Mouse (Mus musculus): ENCODE measurements around the gene Fcna. TPM values are rescaled to one million over a fixed set of nuclear protein-coding genes. Genes with fewer than 3 reads are reported as not detected.

The Fcna gene
- polyA plus RNA-seq, 1 experiment, result 21.5 TPM

DNA sequence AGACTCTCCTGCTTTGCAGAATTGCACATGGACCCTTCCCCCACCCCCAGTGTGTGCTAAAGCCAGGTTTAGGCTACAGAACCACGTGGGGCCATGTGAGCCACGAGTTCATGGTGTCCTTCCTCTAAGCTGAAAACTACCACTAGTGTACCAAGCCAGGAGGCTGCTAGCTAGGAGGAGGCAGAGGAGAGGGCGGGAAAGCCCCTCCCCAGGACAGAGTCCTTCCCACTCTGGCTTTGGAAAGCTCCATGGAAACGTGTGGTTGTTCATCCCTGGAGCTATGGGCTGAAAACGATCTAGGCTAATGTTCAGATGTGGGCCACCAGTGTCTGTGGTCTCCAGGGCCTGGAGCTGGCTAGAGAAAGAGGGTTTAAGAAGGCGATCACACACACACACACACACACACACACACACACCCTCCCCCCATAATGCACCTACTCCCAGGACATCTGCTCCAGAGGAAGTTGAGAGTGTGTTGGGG is 47.2 kb downstream of the Fcna start:
- no peak for TF ChIP-seq CTCF (IDR thresholded peaks at IDR 0.05; ENCODE audit: low read depth, low read length)
- no peak for TF ChIP-seq POLR2A (IDR thresholded peaks at IDR 0.05; ENCODE audit: borderline replicate concordance, low read depth, low read length)
- no peak overlapping the region for H3K4me3 ChIP-seq (ENCODE audit: insufficient read depth, low read length)
- H3K4me1 ChIP-seq (ENCODE audit: control insufficient read depth, insufficient read depth, low read length), result peaks cover 24% of the 10 kb centered on the region
- no peak overlapping the region for H3K27ac ChIP-seq (ENCODE audit: insufficient read depth, low read depth, low read length)

DNA sequence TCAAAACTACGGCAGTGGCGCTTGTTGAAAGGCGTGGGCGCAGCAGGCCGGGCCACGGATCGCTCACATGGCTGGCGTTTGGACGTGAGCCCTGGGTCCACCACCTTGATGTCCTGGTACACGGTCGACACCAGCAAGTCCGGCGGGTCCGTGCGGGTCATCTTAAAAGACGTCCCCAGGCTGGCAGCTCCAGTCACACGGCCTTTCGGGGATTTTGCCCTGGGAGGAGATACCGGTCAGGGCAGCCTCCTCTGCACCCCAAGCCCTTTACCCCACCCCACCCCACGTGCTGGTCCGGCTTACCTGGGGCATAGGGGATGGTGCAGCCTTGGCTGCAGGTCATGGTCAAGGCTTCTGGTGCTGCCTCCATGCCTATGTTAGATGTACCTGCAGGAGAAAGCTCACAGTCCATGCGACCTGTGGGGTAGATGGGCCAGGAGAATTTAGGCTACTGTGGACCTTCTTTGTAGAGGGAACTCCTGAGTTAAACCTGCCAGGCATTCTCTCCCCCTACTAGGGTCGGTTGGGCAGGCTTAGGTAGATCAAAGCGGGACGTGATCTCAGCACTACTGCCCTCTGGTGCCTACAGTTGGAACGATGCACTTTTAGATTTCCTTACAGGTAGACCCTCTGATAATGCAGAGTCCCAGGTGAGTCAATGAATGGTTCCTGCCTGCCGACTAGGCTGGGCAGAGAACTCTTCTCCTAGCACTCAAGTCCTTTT is 47.9 kb downstream of the Fcna start:
- no peak for TF ChIP-seq POLR2A (IDR thresholded peaks at IDR 0.05; ENCODE audit: borderline replicate concordance, low read depth, low read length)
- TF ChIP-seq CTCF (IDR thresholded peaks at IDR 0.05; ENCODE audit: low read depth, low read length), result peak; percentile 56
- Histone ChIP-seq H3K4me3 (ENCODE audit: insufficient read depth, low read length) (no peak overlapping the region), H3K4me1 (ENCODE audit: control insufficient read depth, insufficient read depth, low read length) (peaks cover 28% of the 10 kb centered on the region), H3K27ac (ENCODE audit: insufficient read depth, low read depth, low read length) (no peak overlapping the region)

DNA sequence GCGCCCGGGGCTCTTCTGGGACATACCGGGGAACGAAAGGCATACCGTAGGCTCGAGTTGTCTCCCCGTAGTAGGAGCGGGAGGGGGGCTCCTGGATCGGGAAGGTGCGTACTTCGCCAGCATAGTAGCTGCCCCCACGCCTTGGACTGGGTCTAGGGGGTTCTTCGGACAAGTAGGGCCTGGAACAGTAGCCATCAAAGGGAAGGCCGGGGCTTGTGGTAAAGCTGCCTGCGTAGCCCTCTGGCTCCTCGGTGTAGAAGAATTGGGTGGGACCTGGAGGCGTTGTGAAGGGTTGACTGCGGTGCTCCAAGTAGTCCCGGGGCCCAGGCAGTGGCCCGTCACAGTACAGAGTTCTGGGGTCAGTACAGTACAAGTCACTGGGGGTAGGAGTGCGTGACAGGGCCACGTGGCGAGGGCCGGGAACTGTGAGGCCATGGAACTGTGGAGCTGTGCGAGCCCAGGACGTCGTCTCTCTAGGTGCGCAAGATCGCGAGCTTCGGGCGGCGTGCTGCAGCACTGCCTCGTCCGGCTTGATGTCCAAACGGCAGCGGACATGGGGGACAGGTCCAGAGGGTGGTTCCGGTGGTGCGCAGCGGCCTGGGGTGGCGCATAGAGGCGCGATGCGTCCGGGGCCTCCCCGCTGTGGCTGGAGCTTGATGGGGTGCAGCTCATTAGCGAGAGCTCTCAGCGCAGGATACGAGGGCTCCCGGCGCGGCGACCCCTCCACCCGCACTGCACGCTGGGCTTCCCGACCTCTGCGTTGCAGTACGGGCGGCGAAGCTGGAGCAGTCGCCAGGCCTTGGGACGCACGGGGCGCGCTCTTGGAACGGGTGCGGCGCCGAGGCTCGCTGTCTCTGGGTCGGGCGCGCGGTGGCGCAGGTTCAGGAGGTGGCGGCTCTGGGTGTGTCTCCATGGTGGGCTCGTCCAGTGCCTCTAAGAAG is 48.8 kb downstream of the Fcna start:
- H3K4me1 ChIP-seq (ENCODE audit: control insufficient read depth, insufficient read depth, low read length), result peaks cover 28% of the 10 kb centered on the region
- TF ChIP-seq CTCF (IDR thresholded peaks at IDR 0.05; ENCODE audit: low read depth, low read length) (no peak), POLR2A (IDR thresholded peaks at IDR 0.05; ENCODE audit: borderline replicate concordance, low read depth, low read length) (no peak)
- H3K27ac ChIP-seq (ENCODE audit: insufficient read depth, low read depth, low read length), result no peak overlapping the region
- peak overlapping the region; percentile 5; the same call in 1 of the 2 replicates for H3K4me3 ChIP-seq (ENCODE audit: insufficient read depth, low read length)

DNA sequence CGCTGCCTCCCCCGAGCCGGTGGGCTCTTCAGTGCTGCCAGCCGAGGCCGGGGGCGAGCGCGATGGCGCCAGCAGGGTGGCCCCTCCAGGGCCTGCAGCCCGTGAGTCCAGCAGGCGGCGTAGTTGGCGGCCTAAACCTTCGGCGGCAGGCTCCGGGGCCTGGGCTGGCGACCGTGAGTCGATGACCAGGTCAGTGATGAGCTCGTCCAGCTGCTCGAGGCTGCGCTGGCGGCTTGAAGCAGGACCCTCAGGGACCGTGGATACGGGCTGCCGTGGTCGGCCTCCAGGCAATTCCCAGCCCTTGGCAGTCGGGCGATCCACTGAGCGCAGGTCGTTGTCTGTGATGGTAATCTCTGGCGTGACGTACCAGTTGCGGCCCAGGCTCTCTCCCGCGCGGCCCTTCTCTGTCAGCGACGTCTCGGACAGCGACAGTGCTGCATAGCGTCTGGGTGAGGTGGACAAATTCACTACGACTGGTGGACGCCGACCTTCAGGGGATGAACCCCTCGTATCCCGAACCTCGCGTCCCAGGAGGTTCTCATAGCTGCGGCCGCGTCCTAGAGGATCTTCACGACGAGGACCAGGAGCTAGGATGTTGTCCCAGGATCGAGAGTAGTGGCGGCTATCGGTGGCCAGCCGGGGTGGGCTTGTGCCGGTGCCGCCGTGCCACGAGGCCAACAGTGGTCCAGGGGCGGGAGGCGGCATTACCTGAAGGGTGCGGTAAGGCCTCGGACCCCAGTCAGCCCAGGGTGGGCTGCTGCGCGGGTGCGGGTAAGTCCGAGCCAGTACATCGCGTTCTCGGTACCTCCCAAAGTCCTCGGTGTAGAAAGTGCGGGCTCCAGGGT is 49.7 kb downstream of the Fcna start:
- H3K4me1 ChIP-seq (ENCODE audit: control insufficient read depth, insufficient read depth, low read length), result peaks cover 34% of the 10 kb centered on the region
- no peak overlapping the region; the same call in 1 of the 2 replicates for H3K4me3 ChIP-seq (ENCODE audit: insufficient read depth, low read length)
- TF ChIP-seq POLR2A (IDR thresholded peaks at IDR 0.05; ENCODE audit: borderline replicate concordance, low read depth, low read length), result no peak
- TF ChIP-seq CTCF (IDR thresholded peaks at IDR 0.05; ENCODE audit: low read depth, low read length), result peak; percentile 35; the same call in 1 of the 2 replicates
- no peak overlapping the region for H3K27ac ChIP-seq (ENCODE audit: insufficient read depth, low read depth, low read length)

DNA sequence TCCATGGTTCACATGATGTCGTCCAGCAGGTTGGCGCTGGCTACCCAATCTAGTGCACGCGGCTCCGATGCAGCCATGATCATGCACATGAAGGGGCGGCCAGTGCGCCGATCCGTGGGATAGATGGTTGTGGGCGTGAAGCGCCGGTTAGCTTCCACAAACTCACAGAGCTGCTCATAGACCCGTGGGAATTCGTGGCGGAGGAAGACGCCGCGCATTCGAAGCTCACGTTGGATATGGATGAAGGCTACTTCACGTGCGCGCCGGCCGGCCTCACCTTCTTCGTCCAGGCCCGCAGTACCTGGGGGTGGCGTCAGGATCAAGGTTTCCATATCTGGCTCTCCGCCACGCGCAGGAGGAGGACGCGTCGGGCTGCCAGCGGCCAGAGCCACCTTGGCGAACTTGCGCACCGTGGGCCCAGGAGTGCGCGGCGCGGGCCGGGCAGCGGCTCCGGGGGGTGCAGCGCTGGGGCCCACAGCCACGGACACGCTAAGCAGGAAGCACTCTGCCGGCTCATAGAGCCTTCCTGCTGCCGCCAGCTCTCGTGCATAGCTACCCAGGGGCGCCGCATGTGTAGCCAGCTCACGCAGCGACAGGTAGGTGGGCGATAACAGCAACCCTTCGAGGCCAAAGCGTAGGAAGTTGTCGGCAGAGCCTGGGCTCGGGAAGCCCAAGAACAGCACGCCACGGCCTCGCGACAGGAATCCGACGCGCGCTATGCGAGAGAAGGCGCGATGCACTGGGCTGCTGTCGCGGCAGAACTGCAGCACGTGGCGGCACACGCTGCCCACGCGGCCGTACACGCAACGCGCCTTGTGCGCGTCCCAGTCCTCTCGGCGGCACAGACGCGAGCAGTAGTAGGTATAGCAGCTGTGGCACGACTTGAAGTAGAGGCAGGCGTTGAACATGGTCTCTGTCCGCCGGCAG is 50.6 kb downstream of the Fcna start:
- no peak overlapping the region for H3K27ac ChIP-seq (ENCODE audit: insufficient read depth, low read depth, low read length)
- peaks cover 25% of the 10 kb centered on the region for H3K4me1 ChIP-seq (ENCODE audit: control insufficient read depth, insufficient read depth, low read length)
- H3K4me3 ChIP-seq (ENCODE audit: insufficient read depth, low read length), result no peak overlapping the region
- no peak for TF ChIP-seq CTCF (IDR thresholded peaks at IDR 0.05; ENCODE audit: low read depth, low read length)
- no peak for TF ChIP-seq POLR2A (IDR thresholded peaks at IDR 0.05; ENCODE audit: borderline replicate concordance, low read depth, low read length)

DNA sequence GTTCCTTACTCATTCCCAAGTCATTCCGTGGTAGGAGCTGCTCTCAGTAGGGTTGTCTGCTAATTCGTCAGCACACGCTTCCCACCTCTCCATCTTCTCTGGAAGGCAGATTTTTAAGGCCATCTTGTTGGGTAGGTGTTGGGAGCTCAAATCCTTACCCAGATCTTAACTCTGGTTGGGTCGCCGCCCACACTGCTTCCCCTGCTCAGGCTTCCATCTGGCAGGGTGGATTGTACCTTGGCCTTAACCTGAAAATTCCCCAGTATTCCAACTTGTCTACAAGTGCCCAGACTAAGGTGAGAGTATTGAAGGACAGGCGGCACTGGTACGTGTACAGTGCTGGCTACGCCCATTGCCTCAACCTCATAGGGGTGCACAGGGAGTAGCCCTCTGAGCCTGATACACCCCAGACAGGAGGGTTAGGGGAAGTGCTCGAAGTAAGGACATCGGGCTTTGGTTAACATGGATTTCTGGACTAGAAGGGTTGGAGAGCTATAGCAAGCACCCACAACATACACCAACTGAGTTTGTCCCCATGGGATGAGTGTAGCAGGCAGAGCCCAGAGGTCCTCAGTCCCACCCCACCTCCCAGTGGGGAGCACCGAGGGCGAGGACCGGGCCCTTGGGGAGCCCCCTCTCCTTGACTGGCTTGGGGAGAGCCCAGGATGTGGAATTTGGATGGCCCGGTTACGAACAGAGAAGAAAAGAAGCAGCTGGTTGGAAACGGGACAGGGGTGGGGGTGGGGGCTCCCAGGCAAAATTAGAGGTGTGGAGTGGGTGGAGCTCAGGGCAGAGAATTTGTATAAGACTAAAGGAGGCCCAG is 51.6 kb downstream of the Fcna start:
- Histone ChIP-seq H3K4me1 (ENCODE audit: control insufficient read depth, insufficient read depth, low read length) (peaks cover 20% of the 10 kb centered on the region), H3K27ac (ENCODE audit: insufficient read depth, low read depth, low read length) (no peak overlapping the region), H3K4me3 (ENCODE audit: insufficient read depth, low read length) (no peak overlapping the region)
- TF ChIP-seq CTCF (IDR thresholded peaks at IDR 0.05; ENCODE audit: low read depth, low read length), result no peak

DNA sequence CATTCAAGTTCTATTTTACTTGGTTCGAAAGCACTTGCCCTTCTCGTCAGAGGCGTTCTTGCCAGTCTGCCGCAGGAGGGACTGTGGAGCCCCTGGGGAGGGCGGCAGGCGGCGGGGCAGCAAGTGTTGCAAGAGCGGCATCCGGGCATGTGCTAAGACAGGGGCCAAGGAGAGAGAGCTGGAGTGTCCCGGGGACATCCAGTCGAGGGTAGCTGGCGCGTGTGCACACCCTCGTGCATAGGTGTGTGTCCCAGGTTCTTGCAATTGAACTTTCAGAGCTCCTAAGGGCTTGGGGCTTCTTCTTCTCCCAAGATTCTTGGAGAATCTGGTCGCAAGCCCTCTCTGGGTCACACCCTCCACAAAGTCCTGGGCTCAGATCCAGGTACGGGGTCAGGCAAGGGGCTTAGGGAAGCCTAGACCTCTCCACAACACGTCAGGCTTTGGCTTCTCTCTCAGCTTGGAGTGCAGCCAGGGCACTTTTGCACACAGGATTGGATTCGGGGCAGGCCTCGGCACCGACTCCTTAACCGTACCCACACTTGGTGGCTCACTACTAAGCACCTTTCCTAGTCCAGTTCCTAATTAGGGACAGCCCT is 52.3 kb downstream of the Fcna start:
- 0 out of 2 replicates have a peak overlapping the region, but pooled peaks have one; percentile 9 for H3K27ac ChIP-seq (ENCODE audit: insufficient read depth, low read depth, low read length)
- TF ChIP-seq CTCF (IDR thresholded peaks at IDR 0.05; ENCODE audit: low read depth, low read length), result no peak
- no peak for TF ChIP-seq POLR2A (IDR thresholded peaks at IDR 0.05; ENCODE audit: borderline replicate concordance, low read depth, low read length)
- H3K4me3 ChIP-seq (ENCODE audit: insufficient read depth, low read length), result peak overlapping the region; percentile 62
- H3K4me1 ChIP-seq (ENCODE audit: control insufficient read depth, insufficient read depth, low read length), result peaks cover 15% of the 10 kb centered on the region

Other genes with a start within 250 kb of the Fcna start
- gene Entpd2, start 232.2 kb downstream of the Fcna start, polyA plus RNA-seq (2012; ENCODE audit: insufficient read depth, insufficient read length, missing spikeins), result not detected in 2 replicates
- gene Npdc1, start 228.7 kb downstream of the Fcna start, polyA plus RNA-seq (2012; ENCODE audit: insufficient read depth, insufficient read length, missing spikeins), result 5.0 and 6.6 TPM in 2 replicates
- 9.5 and 9.6 TPM in 2 replicates for gene Fut7, start 204.8 kb downstream of the Fcna start, polyA plus RNA-seq (2012; ENCODE audit: insufficient read depth, insufficient read length, missing spikeins)
- gene Abca2, start 199.3 kb downstream of the Fcna start, polyA plus RNA-seq (2012; ENCODE audit: insufficient read depth, insufficient read length, missing spikeins), result 14.9 and 16.4 TPM in 2 replicates
- not detected in 2 replicates for gene Clic3, start 171.2 kb downstream of the Fcna start, polyA plus RNA-seq (2012; ENCODE audit: insufficient read depth, insufficient read length, missing spikeins)
- 22.4 and 26.2 TPM in 2 replicates for gene Paxx, start 166.9 kb downstream of the Fcna start, polyA plus RNA-seq (2012; ENCODE audit: insufficient read depth, insufficient read length, missing spikeins)
- not detected in 2 replicates for gene Ptgds, start 158.0 kb downstream of the Fcna start, polyA plus RNA-seq (2012; ENCODE audit: insufficient read depth, insufficient read length, missing spikeins)
- gene Lcn12, start 134.1 kb downstream of the Fcna start, polyA plus RNA-seq (2012; ENCODE audit: insufficient read depth, insufficient read length, missing spikeins), result not detected in 2 replicates
- 35.0 and 35.4 TPM in 2 replicates for gene Fbxw5, start 127.3 kb downstream of the Fcna start, polyA plus RNA-seq (2012; ENCODE audit: insufficient read depth, insufficient read length, missing spikeins)
- 1.8 TPM in 1 of 2 replicates, not detected in the other for gene C8g, start 126.3 kb downstream of the Fcna start, polyA plus RNA-seq (2012; ENCODE audit: insufficient read depth, insufficient read length, missing spikeins)
- 14.8 and 15.5 TPM in 2 replicates for gene Traf2, start 81.1 kb downstream of the Fcna start, polyA plus RNA-seq (2012; ENCODE audit: insufficient read depth, insufficient read length, missing spikeins)
- gene Edf1, start 70.2 kb downstream of the Fcna start, polyA plus RNA-seq (2012; ENCODE audit: insufficient read depth, insufficient read length, missing spikeins), result 142 and 160 TPM in 2 replicates
- 0.60 and 1.3 TPM in 2 replicates for gene Mamdc4, start 53.2 kb downstream of the Fcna start, polyA plus RNA-seq (2012; ENCODE audit: insufficient read depth, insufficient read length, missing spikeins)
- 20.0 and 23.0 TPM in 2 replicates for gene Phpt1, start 52.8 kb downstream of the Fcna start, polyA plus RNA-seq (2012; ENCODE audit: insufficient read depth, insufficient read length, missing spikeins)
- 0.11 and 0.21 TPM in 2 replicates for gene Ajm1, start 46.3 kb downstream of the Fcna start, polyA plus RNA-seq (2012; ENCODE audit: insufficient read depth, insufficient read length, missing spikeins)
- 76.0 and 76.9 TPM in 2 replicates for gene Rabl6, start 19.5 kb downstream of the Fcna start, polyA plus RNA-seq (2012; ENCODE audit: insufficient read depth, insufficient read length, missing spikeins)
- gene Ccdc183, start 10.4 kb downstream of the Fcna start, polyA plus RNA-seq (2012; ENCODE audit: insufficient read depth, insufficient read length, missing spikeins), result not detected in 2 replicates
- gene Tmem141, start 6.0 kb downstream of the Fcna start, polyA plus RNA-seq (2012; ENCODE audit: insufficient read depth, insufficient read length, missing spikeins), result 51.6 and 54.3 TPM in 2 replicates
- gene Lcn8, start 25.1 kb upstream of the Fcna start, polyA plus RNA-seq (2012; ENCODE audit: insufficient read depth, insufficient read length, missing spikeins), result not detected in 2 replicates
- not detected in 2 replicates for gene Lcn5, start 29.9 kb upstream of the Fcna start, polyA plus RNA-seq (2012; ENCODE audit: insufficient read depth, insufficient read length, missing spikeins)
- not detected in 2 replicates for gene Lcn6, start 48.8 kb upstream of the Fcna start, polyA plus RNA-seq (2012; ENCODE audit: insufficient read depth, insufficient read length, missing spikeins)
- not detected in 2 replicates for gene Lcn10, start 54.7 kb upstream of the Fcna start, polyA plus RNA-seq (2012; ENCODE audit: insufficient read depth, insufficient read length, missing spikeins)
- gene Obp2a, start 72.0 kb upstream of the Fcna start, polyA plus RNA-seq (2012; ENCODE audit: insufficient read depth, insufficient read length, missing spikeins), result not detected in 2 replicates
- gene Bmyc, start 78.7 kb upstream of the Fcna start, polyA plus RNA-seq (2012; ENCODE audit: insufficient read depth, insufficient read length, missing spikeins), result 29.8 and 34.7 TPM in 2 replicates
- gene Obp2b, start 109.0 kb upstream of the Fcna start, polyA plus RNA-seq (2012; ENCODE audit: insufficient read depth, insufficient read length, missing spikeins), result not detected in 2 replicates
- gene Lcn3, start 137.5 kb upstream of the Fcna start, polyA plus RNA-seq (2012; ENCODE audit: insufficient read depth, insufficient read length, missing spikeins), result not detected in 2 replicates
- gene Lcn11, start 149.0 kb upstream of the Fcna start, polyA plus RNA-seq (2012; ENCODE audit: insufficient read depth, insufficient read length, missing spikeins), result not detected in 2 replicates
- gene Gm13539, start 154.2 kb upstream of the Fcna start, polyA plus RNA-seq (2012; ENCODE audit: insufficient read depth, insufficient read length, missing spikeins), result not detected in 2 replicates
- not detected in 2 replicates for gene Glt6d1, start 187.8 kb upstream of the Fcna start, polyA plus RNA-seq (2012; ENCODE audit: insufficient read depth, insufficient read length, missing spikeins)
- not detected in 2 replicates for gene Lcn9, start 195.1 kb upstream of the Fcna start, polyA plus RNA-seq (2012; ENCODE audit: insufficient read depth, insufficient read length, missing spikeins)
- not detected in 2 replicates for gene Sohlh1, start 219.2 kb upstream of the Fcna start, polyA plus RNA-seq (2012; ENCODE audit: insufficient read depth, insufficient read length, missing spikeins)
- not detected in 2 replicates for gene Kcnt1, start 235.7 kb upstream of the Fcna start, polyA plus RNA-seq (2012; ENCODE audit: insufficient read depth, insufficient read length, missing spikeins)

Measured in bone marrow macrophage, adult 2 months (primary cell).